Mouse (Mus musculus) adrenal gland, postnatal 25 days (tissue): ENCODE measurements at regions not wholly inside any gene's neighbourhood (a gene's known extent, or its start where the extent isn't known, plus 50 kb on each side); places are given as distances from the start of the nearest gene placed in this dataset.

ENCODE experiments used
- DNase-seq: peaks from one replicate; pipeline ENCODE4 v3.0.0; 2021; ENCODE audit warnings: mixed read lengths

- no peak for DNase-seq
Observed at GRCm38 (mm10) chr7:135818298-135818697, 102.1 kb upstream of the Mki67 start.

GRCm38 (mm10) chr7:135823884-135824750 is 108.0 kb upstream of the Mki67 start:
- DNase-seq = no peak

GRCm38 (mm10) chr7:135829246-135829645 is 113.1 kb upstream of the Mki67 start:
- no peak for DNase-seq

GRCm38 (mm10) chr7:135833425-135833824 is 117.3 kb upstream of the Mki67 start:
- DNase-seq = no peak

- peak; percentile 63 for DNase-seq
Observed at GRCm38 (mm10) chr7:135836808-135837733, 120.9 kb upstream of the Mki67 start.

GRCm38 (mm10) chr7:135844018-135844417 is 127.9 kb upstream of the Mki67 start:
- DNase-seq = no peak

- no peak for DNase-seq
Observed at GRCm38 (mm10) chr7:135847304-135847703, 131.1 kb upstream of the Mki67 start.

- DNase-seq = no peak
Observed at GRCm38 (mm10) chr7:135848170-135848569, 132.0 kb upstream of the Mki67 start.

- no peak for DNase-seq
Observed at GRCm38 (mm10) chr7:135848833-135849232, 132.7 kb upstream of the Mki67 start.

GRCm38 (mm10) chr7:135853127-135853813 is 137.1 kb upstream of the Mki67 start:
- DNase-seq = peak; percentile 30

- no peak for DNase-seq
Observed at GRCm38 (mm10) chr7:135853814-135854324, 137.7 kb upstream of the Mki67 start.

GRCm38 (mm10) chr7:135860288-135860687 is 144.1 kb upstream of the Mki67 start:
- no peak for DNase-seq

GRCm38 (mm10) chr7:135860741-135861408 is 144.7 kb upstream of the Mki67 start:
- no peak for DNase-seq

- DNase-seq = no peak
Observed at GRCm38 (mm10) chr7:135861409-135861805, 145.2 kb upstream of the Mki67 start.

- no peak for DNase-seq
Observed at GRCm38 (mm10) chr7:135863581-135864426, 147.6 kb upstream of the Mki67 start.

GRCm38 (mm10) chr7:135870981-135871380 is 154.8 kb upstream of the Mki67 start:
- no peak for DNase-seq

GRCm38 (mm10) chr7:135877091-135877874 is 161.1 kb upstream of the Mki67 start:
- no peak for DNase-seq

- no peak for DNase-seq
Observed at GRCm38 (mm10) chr7:135878750-135879149, 162.6 kb upstream of the Mki67 start.

- DNase-seq = no peak
Observed at GRCm38 (mm10) chr7:135880446-135880845, 164.3 kb upstream of the Mki67 start.

GRCm38 (mm10) chr7:135882306-135882705 is 166.1 kb upstream of the Mki67 start:
- no peak for DNase-seq
